Mouse (Mus musculus): ENCODE measurements around the gene Ube2g2. TPM values are rescaled to one million over a fixed set of nuclear protein-coding genes. Genes with fewer than 3 reads are reported as not detected.

The Ube2g2 gene
- polyA plus RNA-seq (2017; shearing (Covaris generic)): 10 to 100 TPM; 36.5 to 39.3 TPM

DNA sequence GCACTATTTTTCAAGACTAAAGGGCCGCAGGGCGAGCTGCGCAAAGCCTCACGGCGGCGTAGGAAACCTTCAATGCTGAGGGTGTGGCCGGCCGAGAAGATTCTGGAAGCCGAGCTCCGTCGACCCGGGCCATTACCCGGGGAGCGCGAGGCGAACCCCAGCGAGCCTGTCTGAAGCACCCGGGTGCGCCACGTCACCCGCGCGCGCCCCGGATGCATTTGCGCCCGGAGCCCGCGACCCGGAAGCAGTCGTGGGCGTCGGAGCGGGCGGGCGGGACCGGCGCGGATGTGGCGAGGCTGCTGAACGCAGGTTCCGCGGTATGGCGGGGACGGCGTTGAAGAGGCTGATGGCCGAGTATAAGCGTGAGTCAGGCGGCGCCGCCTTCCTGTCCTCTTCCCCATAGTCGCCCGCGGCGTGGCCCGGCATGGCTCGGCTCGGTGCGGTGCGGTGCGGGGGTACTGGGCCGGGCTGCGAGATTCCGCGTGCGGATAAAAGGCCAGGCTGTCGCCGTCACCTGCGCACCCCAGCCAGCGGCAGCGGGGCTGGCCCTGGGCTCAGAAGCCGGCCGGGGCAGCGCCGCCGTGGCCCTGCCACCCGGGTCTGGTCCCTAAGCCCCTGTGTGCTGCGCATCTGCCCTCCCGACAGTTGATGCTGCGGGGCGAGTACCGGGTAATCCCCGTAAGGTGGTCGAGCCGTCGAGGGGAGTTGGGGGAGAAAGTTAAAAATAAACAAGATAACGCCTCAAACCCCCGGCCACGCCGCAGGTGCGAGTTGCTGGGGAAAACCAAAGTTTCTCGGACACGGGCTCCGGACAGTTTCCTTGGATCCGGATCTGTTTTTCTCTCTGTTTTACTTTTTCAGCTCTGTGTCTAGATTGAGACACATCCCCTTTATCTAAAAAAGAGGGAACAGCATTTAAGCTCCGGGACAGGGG is at the start of gene Ube2g2:
Gene Ube2g2 (plus strand): TSS at position 221 of the 934 bp plus-strand sequence.
- peak; percentile 86 for ATAC-seq

DNA sequence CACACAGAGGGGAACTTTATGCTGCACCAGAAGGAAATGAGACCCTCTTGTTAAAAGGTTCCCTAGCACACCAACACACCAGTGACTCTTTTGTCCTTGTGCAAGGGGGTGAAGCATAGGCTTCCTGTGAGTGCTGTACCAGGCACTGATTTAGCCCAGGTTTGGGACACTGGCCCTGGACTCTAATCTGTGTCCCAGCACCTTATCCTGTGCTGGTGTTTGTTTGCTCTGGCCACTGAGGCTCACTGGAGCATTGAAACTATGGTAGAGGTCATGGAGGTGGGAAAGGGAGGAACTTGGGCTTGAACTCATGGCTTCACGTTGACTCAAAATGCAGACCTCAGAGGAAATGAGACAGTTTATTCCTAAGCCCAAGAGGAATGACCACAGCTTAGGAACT is 48.9 kb upstream of the Ube2g2 start:
- ATAC-seq: no peak

DNA sequence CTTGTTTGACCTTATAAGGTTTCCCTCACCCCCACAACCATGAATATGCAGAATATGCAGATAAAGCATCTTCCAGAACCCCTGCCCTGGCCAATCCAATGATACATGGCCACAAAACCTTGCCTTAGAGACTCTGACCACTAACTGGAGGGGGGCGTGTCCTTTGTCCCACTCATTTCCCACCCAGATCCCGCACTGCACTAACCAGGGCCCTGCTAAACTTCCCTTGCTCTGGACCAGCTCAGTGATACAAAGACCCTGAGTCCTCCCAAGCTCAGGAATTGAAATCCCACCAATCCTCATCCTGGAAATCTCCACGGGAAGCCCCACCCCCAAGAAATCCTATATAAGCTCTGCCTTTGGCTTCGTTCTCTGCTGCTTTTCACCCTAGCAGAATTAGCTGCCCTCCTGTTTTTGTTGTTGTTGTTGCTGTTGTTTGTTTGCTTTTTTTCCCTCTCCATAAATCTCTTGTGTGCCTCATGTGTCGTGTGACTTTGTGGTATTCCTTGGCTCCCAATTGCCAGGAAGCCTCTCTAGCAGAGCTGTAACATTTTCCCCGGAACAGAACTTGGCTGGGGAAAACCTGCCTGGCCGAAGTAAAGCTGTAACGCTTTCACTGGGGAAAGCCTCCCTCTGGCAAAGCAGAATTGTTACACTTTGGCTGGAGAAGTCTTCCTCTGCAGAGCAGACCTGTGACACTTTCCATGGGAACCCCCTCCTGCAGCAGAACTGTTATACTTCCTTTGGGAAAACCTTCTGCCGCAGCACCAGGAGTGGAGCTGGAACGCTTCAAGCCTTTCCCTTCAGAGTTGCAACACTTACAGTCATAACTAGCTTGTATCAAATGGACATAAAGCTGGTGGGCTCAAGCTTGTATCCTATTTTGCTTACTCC is 41.8 kb upstream of the Ube2g2 start:
- no peak for ATAC-seq

DNA sequence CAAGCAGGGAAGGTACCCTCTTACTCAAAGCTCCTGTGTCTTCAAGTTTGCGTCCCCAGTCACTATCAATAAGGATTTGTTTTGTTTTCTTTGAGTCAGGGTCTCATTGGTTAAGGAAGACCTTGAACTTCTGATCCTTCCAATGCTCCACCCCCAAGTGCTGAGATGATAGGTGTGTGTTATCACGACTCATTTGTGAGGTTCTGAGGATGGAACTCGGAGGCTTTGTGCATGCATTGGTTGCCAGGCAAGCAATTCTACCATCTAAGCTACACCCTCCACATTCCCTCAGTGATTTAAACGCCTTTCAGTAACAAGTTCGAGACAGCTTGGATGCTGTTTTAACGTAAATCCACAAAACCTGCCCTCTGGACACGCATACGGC is 41.1 kb upstream of the Ube2g2 start:
- ATAC-seq: no peak

DNA sequence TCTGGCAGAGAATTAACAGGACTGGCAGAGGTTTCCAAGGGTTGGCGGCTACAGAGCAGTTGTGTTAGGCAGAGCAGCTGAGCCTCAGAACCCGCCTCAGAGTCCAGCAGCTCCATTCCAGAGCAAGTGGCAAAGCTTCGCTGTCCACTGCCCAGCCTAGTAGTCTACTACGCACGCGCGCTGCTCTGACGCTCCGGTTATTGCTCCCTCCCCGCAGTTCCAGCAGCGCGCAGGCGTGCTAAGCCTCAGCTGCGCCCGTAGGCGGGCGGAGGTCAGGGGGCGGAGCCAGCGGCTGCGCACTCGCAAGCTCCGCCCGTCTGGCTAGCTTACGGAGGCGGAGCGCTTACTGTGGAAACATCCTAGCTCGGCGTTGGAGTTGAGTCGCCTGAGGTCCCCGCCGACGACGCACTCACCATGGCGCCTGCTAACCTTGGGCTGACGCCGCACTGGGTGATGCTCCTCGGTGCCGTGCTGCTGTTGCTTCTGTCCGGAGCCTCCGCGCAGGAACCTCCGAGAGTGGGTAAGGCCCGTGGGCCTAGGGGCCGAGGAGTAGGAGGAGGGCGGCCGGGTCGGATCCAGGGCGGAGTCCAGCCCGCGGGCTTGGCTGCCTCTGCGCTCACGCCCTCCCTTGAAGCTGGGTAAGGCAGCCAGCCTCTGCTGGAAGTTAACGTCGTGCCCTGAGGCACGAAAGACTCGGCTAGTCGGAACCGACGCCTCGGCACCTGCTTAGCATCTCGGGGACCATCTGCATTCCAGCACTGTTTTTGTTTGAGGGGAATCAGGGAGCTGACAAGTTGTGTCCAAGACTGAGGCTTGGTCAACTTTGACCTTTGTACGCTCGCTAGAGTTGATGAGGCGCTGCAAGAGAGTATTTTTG is 40.4 kb upstream of the Ube2g2 start, which contains the start of gene Pttg1ip:
Gene Pttg1ip (plus strand): TSS at position 313 of the 877 bp plus-strand sequence.
- peak; percentile 90 for ATAC-seq

DNA sequence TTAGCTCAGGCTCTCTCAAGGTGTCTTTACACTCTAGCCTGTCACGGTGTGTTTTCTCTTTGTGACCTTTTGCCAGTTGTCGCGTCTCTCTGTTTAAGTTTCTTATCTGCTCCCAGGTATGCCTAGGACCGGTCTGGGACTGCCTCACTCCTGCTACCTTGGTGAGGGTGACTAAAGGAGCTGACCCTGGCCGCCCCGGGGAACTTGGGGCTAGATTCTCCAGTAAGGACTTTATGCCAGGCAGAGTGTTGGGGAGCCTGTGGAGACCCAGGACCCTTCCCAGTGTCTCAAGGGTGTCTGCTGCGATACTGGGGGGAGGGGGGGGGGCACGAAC is 39.8 kb upstream of the Ube2g2 start:
- peak; percentile 2 for ATAC-seq

DNA sequence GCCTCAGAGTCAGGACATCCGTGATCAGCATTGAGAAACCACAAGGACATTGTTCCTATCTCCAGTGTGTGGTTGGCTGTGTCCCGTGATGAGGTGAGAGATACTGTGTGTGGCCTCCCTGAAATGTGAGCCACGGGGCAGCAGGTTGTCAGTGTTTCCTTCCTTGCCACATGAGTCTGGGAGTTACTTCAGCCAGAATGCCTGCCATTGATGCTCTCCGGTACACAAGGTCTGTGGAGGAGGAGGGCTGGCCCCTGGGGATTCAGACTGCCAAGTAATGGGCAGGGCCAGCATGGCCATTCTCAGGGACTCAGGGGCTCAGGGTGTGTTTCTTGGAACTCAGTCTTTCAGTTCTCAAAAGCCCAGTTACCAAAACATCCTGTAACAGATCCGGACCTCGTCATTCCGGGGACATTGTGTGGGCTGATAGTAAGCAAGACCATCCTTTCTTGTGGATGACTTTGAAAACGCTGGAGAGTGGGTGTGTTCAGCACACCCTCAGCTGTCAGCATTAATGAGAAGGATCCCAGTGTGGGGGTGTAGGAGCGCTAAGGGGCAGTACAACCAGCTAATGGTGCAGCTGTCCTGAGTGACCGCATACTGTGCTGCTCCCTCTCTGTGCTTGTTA is 38.2 kb upstream of the Ube2g2 start:
- ATAC-seq: no peak

DNA sequence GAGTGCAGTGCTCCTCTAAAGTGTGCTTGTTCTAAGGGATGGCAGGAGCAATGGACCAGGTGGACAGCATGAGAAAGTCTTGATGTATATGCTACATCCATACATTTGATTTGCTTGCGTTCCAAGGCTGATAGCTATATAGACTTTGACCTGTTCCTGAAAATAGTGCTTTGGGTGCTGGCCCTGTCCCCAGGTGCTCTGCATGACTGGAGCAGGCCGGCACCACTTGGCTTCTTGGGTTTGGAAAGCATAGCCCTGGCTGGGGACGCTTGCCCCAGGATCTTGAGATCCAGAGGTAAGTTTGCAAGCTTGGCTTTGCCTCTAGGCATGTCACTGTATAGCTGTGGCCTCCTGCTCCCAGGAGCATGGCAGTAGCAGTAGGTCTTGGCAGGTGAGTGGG is 35.4 kb upstream of the Ube2g2 start:
- ATAC-seq: no peak

DNA sequence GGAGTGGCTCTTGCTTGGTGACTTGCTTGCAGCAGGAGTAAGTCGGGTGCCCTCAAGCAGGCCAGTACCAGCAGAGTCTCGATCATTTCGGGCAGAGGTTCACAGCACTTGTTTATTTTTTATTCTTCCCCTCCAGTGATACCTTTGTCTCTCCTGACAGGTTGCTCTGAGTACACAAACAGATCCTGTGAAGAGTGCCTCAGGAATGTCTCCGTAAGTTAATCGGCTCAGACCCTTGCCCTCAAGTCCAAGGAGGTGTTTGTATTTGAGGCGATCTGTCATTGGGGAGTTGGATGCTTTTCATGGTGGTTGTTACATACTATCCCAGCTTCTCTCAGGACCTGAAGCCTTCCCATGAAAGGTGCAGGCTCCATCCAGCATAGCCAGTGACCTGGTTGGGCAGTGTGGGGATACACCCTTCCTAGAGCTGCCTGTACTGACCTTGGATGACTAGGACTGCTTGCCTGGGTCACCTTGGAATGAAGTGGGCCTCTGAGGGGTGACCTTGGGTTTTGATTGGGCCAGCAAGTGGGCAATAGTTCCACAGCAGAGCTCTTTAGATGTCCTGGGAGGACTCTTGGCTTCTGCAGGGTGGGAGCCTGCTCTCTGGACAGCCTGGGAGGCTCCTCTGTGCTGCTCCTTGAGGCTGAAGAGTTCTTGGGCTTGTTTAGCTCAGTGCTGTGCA is 34.8 kb upstream of the Ube2g2 start:
- ATAC-seq: no peak

DNA sequence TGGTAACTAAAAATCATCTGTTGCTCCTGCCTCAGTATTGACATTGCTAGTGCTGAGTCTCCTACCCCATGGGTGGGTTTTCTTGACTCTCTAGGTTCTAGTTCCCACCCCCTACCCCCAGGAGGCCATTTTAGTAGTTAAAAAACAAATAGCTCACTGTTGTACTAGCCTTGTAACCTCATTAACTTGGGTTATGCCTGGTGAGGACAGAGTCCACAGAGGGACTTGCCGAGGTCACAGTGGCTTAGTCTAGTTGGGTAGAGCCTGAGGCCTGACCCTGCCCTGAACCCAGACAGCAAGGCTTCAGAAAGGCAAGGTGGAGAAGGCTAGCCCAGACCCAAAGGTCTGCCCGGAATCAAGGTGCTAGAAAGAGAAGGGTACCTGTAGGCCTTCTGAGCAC is 34.0 kb upstream of the Ube2g2 start:
- no peak for ATAC-seq

DNA sequence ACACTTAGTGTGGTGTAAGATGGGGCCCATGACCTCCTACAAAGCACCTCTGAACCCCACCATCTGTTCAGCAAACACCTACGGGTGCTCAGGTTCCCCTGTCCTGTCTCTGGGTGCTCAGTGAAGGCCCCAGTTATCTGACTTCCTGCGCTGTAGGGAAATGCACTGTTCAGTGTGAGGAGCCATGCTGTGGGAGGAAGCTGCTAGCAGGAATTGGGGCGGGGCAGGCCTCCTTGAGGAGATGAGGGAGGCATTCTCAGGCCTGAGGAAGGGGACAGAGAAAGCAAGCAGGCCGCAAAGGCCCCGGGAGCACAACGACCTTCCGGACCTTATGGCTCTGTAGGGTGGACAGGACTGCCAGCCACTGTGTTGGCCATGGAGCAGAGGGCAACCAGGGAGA is 33.0 kb upstream of the Ube2g2 start:
- no peak for ATAC-seq

DNA sequence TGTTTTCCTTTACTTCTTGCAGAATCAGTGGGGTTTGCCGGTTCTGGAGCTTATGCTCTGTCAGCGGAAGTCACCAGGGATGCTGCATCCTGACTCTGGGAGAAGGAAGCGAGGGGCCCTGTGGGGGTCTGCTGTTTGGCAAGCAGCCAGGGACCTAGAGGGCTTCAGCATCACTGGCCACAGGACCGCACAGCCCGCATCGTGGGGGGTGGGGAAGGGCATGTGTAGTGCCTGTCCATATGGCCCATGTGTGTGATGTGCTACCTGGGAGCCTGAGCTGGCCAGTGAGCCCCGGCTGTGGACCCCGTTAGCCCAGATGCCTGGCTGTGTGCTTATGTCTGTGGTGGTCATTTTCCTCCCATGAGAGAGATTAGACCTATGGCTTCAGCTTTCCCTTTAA is 32.3 kb upstream of the Ube2g2 start:
- no peak for ATAC-seq

DNA sequence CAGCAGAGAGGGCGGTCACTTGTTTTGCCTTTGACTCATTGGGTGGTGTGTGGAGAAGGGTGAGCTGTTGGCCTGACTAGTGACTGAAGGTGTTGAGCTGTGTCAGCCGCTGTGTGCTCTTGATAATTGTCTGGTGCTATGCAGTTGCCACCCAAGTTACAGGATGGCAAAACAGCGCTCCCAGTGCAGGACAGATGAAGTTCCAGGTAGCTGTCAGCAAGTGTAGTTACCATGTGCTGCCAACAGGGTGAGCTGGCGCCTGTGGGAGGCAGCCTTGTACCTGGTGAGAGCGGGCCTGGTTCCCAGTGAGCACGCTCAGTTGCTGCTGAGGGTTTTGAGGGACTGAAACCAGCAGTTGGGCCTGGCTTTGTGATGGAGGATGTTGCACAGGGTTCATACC is 31.3 kb upstream of the Ube2g2 start:
- ATAC-seq: peak; percentile 98

DNA sequence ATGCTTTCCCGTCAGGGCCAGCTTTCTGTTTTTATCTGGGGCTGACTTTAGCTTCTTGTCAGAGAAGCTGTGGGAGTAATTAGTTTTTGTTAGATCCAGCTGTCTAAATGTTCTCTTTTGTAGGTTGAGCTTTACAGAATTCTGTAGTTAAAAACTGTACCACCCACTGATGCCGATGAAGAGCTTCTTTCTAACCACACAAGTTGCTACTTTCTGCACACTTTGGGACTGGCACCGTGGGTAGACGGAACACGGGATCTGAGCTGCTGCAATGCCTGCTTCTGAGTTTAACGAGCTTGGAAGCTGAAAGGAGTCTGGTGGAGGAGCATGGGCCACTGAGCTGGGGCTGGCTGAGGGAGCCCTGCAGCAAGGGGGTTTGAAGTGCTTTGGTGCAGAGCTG is 30.5 kb upstream of the Ube2g2 start:
- no peak for ATAC-seq

DNA sequence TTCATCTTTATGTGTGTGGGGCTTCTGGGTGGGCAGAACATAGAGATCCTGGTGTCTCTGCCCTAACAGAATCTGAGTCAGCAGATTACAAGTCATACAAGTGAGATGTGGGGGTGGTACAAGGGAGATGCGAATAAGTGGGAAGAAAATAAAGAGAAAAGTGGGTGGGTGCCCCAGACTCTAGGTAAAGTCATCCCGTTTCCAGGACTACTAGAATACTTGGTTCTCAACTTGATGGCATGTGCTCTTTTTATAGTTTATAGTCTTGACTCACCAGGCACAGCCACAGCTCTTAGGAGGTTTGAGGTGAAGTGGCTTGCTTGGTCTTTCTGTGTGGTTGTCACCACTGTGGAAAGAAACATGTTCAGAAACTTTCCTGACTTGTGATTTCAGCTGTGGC is 26.0 kb upstream of the Ube2g2 start:
- ATAC-seq: no peak

DNA sequence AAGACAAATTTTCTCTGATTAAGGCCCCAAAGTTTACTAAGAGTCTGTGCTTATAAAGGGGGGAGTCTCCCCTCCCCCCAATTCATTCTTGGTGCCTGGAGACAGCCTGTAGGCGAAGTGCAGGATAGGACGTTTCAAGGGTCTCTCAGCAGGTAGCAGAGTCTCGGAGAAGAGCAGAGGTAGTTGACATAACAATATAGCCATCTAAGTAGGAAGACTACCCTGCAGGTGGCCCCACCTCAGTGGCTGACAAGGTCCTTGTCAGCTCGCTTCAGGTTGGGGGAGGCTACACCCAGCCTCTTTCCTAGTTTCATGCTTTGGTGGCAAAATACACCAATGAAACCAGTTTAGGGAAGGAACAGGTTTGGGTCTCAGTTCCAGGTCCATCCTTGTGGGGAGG is 19.1 kb upstream of the Ube2g2 start:
- no peak for ATAC-seq

DNA sequence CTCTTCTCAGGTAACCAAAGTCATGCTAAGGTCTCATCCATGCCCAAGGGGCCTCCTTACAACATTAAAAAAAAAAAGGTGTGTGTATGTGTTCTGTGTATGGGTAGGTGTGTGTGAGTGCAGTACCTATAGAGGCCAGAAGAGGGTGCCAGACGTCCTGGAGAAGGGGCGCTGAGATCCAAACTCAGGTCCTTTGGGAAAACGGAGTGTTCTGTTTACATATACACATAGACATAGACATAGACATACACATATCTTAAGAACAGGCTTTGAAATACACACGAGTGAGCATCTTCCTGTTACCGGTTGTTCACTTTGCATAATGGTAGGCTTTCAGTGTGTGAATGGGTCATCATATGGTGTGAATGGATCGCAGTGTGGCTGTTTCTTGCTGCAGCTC is 18.0 kb upstream of the Ube2g2 start:
- ATAC-seq: no peak

DNA sequence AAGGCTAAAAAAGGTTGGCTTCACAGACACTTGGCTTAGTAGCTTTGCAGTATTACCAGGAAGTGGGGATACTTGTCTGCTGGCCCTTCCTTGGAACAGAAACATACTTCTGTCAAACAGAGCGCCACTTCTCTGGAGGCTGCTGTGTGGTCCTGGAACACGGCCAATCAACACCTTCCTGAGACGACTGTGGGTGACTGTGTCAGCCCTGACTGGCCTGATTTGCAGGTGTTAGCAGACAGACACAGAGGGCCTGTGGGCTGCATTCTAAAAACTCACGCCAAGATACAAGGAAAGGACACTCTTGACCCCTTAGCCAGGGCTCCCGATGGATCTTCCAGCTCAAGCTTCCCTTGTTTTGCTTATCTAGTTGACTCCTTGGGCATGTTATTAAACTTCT is 17.1 kb upstream of the Ube2g2 start:
- no peak for ATAC-seq

DNA sequence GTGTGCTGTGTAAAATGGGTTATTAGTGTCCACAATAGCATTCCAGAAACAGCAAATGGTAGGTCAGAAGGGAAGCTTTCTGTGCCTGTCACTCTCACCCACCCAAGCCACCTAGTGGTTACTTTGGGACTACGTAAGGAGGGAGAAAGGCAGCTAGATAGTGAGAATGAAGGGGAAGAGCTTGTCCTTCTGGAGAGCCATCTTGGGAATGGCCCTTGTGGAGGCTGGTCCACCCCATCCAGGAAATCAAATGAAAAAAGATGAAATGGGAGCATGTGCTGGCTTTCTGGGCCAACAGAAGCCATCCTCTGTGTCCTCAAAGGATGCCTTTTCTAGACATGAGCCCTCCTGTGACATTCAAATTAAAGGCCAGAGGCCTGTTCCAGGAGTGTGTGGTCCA is 16.7 kb upstream of the Ube2g2 start:
- no peak for ATAC-seq

DNA sequence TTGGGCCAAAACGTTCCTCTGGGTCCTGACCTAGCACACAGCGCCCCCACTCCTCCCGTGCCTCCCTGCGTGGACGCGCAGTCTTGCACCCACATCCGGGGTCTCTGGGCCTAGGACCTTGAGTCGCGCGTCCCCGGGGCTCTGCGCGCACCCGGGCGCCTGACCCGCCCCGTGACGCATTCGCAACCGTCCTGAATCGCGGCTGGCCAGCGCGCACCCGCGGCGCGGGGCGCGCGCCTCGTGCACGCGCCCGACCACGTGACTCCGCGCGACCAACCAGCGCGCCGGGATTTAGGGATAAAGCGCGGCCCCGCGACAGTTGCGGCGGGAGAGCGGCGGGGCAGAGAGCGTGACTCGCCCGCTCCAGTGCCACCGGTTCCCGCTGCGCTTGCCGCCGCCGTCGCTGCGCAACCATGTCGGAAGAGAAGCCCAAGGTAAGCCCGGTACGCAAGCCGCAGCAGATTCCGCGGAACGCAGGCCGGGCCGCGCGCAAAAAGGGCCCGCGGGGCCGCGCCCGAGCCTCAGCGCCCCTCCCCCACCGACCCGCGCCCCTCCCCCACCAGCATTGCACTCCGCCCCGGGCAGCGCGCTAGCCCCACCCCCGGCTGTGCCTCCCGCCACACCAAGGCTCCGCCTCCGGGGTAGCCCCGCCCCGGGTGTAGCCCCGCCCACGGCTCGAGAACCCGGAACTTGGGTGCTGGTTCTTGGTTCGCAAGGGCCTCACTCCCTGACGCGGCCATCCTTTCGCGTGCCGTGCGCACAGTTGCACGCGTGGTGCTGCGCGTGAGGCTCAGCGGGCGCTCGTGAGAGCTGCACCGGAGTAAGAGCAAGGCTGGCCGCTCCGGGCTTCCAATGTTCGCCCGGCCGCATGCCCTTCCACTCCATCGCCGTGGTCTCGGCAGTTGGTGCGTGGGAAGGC is 15.9 kb upstream of the Ube2g2 start, which contains the start of the genes Sumo3 and Gm49325:
Gene Sumo3 (plus strand): TSS at position 190 of the 919 bp plus-strand sequence.
Gene Gm49325 (plus strand): TSS at position 290 of the 919 bp plus-strand sequence.
- peak; percentile 78 for ATAC-seq
